Mouse (Mus musculus): ENCODE data around the gene B3galt6.

Gene B3galt6

DNA sequence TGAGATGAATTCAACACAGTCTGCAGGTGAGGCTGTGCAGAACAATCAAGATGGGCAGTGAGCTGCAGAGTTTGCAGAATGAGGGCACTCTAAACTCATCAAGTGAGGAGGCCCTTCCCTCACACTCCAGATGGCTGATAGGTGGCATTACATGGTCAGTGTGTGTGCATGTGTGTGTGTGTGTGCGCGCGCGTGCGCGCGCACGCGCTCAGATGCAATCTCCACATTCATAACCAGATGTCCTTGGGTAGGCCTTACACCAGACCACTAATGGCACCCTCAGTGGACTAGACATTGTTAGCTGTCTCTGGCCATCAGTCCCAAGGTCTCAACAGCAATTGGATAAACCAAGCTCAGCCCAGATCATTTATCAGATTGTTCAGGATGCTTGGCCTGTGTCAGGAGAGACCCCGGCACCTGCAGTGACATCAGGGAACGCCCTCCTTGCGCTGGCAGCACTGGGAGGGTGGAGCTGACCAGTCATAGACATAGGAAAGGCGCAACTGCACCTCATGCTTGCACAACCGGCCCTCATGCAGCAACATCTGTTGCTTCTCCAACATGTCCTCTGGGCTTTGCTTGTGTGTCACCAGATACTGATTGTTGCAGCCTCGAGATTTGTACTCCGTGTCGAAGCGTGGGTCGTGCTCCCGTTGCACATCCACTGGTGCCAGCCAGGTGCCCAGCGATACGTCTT is 1.1 kb downstream of the B3galt6 start:
- DNase-seq (ENCODE audit: low read depth, low spot score) = peak; percentile 20

DNA sequence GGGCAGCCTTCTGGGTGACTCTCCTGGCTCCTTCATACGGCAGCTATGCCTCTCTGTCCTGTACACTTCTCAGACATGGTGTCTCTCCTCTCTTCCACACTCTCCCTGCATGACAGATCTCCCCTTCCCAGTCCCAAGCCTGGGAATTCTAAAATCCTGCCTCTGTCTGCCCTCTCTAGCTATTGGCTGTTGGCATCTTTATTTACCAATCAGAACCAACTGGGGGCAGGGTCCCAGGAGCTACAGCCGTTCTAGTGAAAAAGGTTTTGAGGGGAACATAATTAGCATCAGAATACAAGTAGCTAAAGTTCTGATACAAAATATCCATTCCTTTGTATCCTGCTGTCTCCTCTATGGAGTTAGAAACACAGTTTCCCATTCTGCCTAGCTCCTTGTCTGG is 8.7 kb downstream of the B3galt6 start:
- no peak for DNase-seq (ENCODE audit: low read depth, low spot score)

DNA sequence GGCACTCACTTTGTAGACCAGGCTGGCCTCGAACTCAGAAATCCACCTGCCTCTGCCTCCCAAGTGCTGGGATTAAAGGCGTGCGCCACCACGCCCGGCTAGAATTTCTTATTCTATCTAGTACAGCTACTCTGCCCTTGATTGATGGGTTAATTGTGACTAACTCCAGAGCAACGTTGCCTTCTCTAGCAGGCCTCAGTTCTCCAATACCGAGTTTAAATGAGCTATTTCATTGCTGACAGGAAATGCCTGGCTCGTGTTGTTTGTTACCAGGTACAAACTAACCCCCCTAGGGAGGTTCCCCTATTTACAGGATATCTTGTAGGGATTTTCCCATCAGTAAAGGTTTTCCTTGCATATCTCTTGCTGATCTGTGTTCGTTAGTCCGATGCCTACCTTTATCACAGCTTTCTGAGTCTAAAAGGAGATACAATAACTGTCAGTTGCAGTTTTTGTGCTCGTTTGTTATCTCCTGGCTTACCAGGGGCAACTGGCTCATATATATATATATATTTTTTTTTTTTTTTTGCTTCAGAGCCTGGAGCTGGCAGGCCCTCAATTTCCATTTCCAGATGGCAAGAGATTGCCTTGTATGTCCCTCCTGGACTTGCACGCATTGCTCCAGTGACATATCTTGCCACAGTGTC is 10.9 kb downstream of the B3galt6 start:
- no peak for DNase-seq (ENCODE audit: low read depth, low spot score)

DNA sequence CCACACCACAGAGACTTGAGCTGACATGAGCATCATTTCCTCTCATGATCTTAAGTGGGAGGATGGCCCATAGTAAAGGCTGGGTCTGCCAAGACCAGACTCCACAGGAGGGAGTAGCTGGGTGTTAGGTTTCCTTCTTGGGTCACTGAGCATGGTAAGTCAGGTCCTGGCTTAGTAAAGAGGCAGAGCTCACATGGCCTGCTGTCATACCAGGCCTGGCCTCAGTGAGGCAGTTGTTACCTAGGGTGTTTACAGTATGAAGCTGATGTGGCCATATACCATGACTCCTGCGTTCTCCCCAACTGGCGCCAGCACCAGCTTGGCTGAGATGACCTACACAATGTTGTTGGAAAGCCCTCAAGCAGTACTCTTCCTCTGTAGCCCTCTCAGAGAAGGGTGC is 19.2 kb downstream of the B3galt6 start:
- DNase-seq (ENCODE audit: low read depth, low spot score) = peak; percentile 33

DNA sequence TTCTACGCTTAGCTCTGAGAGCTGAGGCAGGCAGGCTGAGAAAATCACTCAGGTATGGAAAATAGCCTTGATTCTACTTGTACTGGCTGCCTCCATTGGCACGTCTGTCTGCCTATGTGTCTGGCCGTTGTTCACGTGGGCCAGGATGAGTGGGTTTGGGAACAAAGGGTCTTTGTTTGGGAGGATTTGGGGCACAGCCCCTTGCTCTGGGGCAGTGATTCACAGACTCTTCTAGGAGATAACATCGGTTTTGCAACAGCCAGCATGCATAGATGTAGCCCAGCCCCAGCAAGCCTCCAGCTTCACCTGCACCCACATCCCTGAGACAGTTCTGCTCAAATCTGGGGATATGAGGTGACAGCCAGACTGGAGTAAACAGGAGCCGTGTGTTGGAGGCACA is 19.8 kb downstream of the B3galt6 start:
- DNase-seq (ENCODE audit: low read depth, low spot score) = no peak

DNA sequence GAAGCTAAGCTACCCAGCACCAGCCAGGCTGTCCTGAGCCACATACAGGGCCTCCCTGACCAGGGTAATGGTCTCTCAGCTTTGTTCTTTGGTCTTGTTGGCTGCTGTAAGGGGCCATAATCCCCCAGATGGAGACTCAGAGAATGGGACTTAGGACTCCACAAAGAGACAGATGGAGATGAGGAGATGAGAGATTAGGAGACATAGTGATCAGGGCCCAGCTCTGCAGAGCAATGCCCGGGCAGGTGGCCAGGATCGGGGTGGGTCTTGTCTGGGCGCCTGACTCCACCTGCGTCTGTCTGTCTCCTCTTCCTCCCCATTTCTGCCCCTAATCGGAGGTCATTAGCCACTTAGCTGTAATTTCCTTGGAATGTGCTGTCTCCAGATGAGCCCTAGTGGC is 22.2 kb downstream of the B3galt6 start:
- DNase-seq (ENCODE audit: low read depth, low spot score) = no peak

DNA sequence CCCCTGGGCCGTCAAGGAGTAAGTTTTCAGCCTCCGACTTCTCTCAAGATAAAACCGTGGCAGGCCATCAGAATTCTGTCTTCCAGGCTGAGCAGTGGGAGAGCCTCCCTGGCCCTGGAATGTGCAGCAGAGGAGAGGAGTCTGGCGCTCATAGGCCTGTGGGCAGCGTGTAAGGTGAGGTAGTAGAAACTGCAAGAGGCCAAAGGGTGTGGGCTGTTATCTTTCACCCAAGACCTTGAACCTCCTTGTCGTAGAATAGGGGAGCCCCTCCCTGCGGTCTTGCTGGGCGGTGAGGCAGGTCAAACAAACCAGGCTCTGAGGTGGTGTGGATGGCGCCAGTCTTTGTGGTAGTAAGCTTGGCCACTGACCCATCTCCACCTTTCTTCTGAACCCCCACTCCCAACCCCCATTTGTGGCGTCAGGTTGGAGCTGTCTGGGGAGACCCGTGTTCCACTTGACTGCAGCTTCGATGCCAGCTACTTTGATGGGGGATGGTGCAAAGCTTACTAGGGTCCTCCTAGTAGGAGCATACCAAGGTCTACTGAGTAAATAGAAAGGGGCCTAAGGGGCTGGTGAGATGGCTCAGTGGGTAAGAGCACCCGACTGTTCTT is 23.3 kb downstream of the B3galt6 start:
- DNase-seq (ENCODE audit: low read depth, low spot score) = no peak

DNA sequence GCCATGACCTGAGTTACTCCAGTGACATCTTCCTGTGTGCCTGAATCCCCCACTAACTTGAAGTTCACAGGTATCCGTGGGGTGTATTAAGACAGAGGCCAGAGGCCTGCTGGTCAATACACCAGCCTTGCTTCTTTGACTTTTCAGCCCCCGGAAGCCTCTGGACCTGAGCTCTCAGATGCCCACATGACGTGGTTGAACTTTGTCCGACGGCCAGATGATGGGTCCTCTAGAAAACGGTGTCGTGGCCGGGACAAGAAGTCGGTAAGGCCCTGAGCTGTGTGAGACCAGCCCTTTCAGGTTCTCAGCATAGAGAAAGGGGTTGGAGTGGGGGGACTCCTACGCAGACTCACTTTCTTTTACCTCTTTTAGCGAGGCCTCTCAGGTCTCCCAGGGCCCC is 28.1 kb downstream of the B3galt6 start:
- DNase-seq (ENCODE audit: low read depth, low spot score) = no peak

DNA sequence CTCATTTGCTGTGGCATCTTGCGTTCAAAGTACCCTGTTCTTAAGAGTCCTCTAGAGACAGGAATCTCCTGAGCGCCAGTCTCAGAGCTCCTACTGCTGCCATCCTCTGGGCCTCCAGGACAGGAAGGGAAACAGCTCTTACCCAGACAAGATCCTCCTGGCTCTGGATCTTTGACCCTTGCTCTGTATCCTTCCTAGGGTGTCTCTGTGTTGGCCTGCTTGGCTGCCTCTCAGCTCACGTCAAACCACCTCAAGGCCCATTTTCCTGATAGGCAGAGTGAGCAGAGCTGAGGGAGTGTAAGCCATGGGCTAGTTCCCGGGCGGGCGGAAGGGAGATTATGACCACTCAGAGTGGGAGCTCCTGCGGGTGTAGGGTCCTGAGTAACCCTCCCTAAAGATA is 29.3 kb downstream of the B3galt6 start:
- DNase-seq (ENCODE audit: low read depth, low spot score) = no peak

DNA sequence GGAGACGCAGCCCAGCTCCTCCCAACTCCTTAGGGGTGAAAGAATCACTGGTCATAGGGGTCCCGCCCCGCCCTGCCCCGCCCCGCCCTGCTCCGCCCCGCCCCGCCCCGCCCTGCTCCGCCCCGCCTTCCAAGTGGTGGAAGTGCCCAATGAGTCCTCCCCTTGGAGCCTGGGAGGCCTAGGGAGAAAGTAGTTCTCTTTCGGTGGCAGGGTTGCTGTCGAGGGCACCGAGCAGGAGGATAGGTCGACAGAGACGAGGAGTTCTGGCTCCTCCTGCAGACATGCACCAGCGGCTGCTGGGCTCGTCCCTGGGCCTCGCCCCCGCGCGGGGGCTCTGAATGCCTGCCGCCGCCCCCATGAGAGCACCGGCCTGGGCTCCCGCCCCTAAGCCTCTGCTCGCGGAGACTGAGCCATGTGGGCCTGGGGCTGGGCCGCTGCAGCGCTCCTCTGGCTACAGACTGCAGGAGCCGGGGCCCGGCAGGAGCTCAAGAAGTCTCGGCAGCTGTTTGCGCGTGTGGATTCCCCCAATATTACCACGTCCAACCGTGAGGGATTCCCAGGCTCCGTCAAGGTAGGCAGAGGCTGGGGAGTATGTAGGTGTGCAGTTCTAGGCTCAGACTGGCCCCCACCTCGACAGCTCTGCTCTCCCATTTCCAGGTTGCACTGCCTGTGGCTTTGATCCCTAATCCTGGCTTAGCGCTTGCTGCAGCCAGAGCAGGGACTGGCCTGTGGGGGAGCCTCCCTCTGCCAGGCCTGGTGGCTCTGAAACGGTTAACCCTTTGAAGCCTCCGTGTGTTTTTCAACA is 30.1 kb downstream of the B3galt6 start, which contains the start of gene C1qtnf12:
Gene C1qtnf12, plus strand, starts transcription at position 152 of the 805 bp plus-strand sequence.
- peak; percentile 56 for DNase-seq (ENCODE audit: low read depth, low spot score)

DNA sequence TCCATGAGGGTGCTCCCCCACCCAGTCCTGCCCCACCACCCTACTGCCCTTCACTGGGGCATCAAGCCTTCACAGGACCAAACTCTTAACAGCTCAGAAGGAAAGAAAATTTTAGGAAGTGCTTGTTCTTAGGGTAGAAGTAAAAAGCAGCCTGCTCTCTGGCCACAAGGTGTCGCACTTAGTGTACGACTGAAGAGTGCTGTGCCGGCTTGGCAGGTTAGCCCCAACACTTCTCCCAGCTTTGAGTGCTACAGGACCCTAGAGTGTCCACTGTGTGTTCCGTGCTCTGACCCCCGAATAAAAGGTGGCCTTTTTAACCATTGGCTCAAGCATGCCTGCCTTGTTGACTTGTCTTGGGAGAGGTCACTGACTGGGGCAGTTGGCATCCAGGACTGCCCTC is 33.2 kb downstream of the B3galt6 start:
- peak; percentile 91 for DNase-seq (ENCODE audit: low read depth, low spot score)

DNA sequence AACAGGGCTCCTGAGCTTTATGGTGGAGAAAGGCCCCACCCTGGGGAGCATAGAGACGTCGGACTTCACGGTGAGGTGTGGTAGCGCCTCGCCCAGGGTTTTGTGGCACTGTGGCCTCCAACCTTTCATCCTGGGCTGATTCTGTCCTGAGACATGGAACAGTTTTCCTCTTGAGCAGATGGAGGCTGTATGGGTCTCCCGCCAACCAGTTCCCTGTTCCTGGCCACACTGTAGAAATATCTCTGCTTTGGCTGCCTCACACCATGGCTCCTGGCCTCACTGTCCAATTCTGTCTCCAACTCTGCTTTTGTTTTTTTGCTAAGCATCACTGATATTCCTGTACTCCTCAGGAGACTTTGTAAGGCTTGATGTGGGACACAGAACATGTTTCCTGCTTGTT is 37.0 kb downstream of the B3galt6 start:
- DNase-seq (ENCODE audit: low read depth, low spot score) = no peak

DNA sequence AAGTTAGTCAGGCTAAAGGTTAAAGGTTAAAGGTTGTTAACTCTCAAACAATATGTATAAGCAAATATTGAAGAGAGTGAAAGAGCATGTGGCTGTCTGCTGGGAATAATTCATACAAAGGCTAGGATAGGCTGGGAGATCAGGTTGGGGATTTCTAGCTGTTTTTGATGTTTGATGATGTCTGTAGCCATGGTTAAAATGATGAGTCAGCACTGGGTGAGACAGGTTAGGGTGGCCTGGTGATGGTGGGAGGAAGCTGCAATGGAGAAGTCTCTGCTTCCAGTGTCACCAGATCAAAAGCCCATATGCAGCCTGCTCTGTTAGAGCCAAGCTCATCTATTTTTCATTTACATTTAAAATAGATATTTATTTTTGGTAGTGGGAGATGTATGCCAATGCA is 45.4 kb downstream of the B3galt6 start:
- no peak for DNase-seq (ENCODE audit: low read depth, low spot score)

DNA sequence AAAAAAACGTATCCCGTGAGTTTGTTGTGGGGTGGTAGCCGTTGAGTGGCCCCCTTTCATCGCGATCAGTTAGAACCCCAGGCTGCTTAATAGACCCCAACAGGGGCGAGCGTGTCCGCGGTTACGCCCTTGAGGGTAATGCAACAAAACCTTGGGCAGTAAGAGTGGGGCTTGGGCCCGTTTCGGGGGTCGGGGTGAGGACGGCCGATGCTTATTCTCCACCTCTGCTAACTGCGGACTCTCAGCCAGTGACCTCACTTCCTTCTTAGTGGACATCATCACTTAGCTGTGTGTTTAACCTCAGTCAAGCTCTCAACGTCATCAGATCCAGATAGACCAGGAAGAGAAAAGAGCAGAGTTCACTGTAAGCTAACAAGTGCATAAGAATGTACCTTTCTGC is 48.2 kb downstream of the B3galt6 start:
- DNase-seq (ENCODE audit: low read depth, low spot score) = peak; percentile 46

DNA sequence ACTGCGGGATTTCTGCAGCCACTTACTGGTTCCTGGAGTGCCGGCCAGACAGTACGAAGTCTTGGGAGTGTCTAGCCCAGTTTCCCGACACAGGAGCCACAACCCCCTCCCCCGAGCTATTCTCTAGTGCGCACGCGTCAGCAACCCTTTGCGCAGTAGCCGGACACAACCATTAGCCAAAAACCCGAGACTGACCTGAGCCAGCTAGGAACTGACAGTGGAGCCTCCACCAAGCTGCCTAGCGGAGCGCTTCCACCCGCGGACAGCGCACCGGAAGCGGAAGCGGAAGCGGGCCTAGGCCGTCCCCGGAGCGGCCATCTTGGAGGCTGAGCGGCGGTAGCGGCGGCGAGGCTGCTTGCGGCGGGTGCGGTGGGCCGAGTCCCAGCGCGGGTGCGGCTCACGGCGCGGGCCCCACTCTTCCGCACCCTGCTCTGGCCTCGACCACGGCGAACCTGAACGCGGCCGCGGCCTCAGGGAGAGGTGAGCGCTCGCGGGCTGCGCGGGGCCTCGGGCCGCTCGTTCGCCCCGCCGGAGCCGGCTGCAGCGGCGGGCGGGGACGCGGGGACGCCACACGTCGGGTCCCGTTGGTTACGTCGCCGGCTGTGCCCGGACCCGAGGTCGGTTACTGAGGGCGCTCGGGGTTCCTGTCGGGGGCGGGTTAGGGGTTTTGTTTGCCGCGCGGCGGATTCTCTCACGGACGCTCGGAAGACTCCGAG is 48.8 kb downstream of the B3galt6 start, which contains the start of gene Ube2j2:
Gene Ube2j2, plus strand, starts transcription at position 298 of the 716 bp plus-strand sequence.
- peak; percentile 95 for DNase-seq (ENCODE audit: low read depth, low spot score)

DNA sequence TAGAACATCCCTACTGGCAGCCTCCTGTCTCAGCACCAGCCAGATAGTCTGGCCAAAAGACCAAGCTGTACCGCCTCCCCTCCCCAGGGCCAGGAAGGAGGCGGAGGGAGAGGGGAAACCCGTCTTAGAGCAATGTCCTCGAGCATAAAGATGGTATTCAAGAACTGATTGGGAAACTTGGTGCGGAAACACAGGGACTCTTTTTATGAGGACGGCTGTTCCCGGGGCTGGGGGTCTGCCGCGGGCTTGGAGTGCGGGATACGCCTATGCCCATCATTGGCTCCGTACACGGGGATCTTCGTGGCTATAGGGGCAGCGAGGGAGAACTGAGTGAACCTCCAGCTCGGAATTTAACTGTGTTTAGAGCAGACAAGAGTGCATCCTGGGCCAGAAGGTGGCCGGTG is 49.4 kb downstream of the B3galt6 start:
- peak; percentile 26 for DNase-seq (ENCODE audit: low read depth, low spot score)

Measured in CD4-positive, CD25-positive, alpha-beta regulatory T cell, adult 2 months (primary cell).